In the genomic region with DNA sequence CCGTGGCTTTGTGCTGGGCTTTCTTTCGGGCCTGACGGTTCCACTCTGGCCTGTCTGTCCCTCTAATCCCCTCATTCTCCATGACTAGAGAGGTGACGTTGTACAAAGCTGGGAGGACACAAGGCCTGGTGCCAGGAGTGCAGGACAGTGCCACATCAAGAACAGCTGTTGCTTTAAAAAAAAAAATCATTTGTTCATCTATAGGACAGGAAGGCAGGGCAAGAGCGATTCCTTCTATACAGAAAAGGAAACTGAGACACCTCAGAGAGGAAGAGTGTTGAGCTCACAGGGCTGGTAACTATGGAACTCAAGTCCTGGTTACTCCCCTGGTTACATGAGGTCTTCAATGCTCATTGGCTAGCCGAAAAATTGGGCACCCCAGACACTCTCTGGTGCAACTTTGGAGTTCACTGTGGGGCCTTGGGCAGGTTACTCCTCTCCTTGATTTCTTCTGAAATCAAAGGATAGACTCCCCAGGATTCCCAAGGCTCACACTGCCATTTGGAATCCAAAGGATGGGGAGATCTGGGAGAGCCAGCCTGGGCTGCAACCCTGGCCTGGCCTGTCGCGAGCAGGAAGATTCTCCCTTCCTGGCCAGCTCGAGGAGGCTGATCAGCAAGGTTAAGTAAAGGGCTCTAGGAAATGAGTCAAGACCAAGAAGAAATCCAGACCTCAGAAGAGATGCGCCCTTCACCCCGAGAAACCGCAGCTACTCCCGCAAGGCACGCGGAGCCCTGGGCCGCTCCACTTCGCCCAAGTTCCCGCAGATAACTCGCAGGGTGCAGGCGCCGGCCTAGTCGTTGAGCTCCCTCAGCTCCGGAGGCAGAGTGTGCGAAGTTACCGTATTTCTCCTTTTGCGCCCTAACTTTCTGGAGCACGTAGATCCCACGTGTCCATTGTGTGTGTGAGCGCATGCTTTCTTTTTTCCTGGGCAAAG, we compare ENCODE assay signal across 8 mouse cellular contexts. TPM values are rescaled to one million over a fixed set of nuclear protein-coding genes. Genes with fewer than 3 reads are reported as not detected.
A peak's percentile ranks its signal among the peaks of the same experiment; 100 is the strongest.
DNase-seq lines count a peak whose midpoint lies in the region; ATAC-seq lines count a peak whose summit lies in the region.

No protein-coding gene starts in this region.

- H3K9ac ChIP-seq in limb, embryonic 15.5 days, result no peak overlapping the region
- no peak overlapping the region for H3K9ac ChIP-seq in midbrain, embryonic 15.5 days

- H3K4me1 ChIP-seq in limb, embryonic 15.5 days, result peaks cover 27% of the 10 kb centered on the region
- peaks cover 16% of the 10 kb centered on the region for H3K4me1 ChIP-seq in midbrain, embryonic 15.5 days

- no peaks in the 10 kb centered on the region for H3K27me3 ChIP-seq in limb, embryonic 15.5 days
- peaks cover 6% of the 10 kb centered on the region; the same call in 1 of the 2 replicates for H3K27me3 ChIP-seq in midbrain, embryonic 15.5 days (replicated peaks)

- H3K36me3 ChIP-seq in limb, embryonic 15.5 days, result no peaks in the 10 kb centered on the region
- no peaks in the 10 kb centered on the region for H3K36me3 ChIP-seq in midbrain, embryonic 15.5 days (replicated peaks)

- 8% methylated on average over 29 of the region's 29 CpGs for WGBS in limb, embryonic 15.5 days
- WGBS in midbrain, embryonic 15.5 days, result 6% methylated on average over 29 of the region's 29 CpGs

- peak; percentile 34 to 60 for DNase-seq in cerebellum, postnatal 14 days
- DNase-seq in cerebellum, adult 9-11 months, result no peak
- DNase-seq in embryo, embryonic 10 days (ENCODE audit: low spot score), result peak; percentile 90
- peak; percentile 63 to 70 for DNase-seq in heart, adult 18-20 months
- peak; percentile 46 for DNase-seq in kidney, adult 11 months
- DNase-seq in telencephalon, adult 2 months (ENCODE audit: low read depth, low spot score), result peak; percentile 61

- no peaks in the 10 kb centered on the region; the same call in 1 of the 2 replicates for H3K9me3 ChIP-seq in limb, embryonic 15.5 days
- no peaks in the 10 kb centered on the region for H3K9me3 ChIP-seq in midbrain, embryonic 15.5 days

- peak overlapping the region; percentile 27 for H3K4me3 ChIP-seq in limb, embryonic 15.5 days
- H3K4me3 ChIP-seq in midbrain, embryonic 15.5 days, result peak overlapping the region; percentile 17; the same call in 1 of the 2 replicates

- ATAC-seq in limb, embryonic 15.5 days (ENCODE audit: insufficient number of reproducible peaks, low FRiP score, low TSS enrichment, low read depth), result peak; percentile 50; the same call in 1 of the 2 replicates
- peak; percentile 84 for ATAC-seq in midbrain, embryonic 15.5 days (replicated peaks)

- peak overlapping the region; percentile 88 for H3K27ac ChIP-seq in limb, embryonic 15.5 days
- H3K27ac ChIP-seq in midbrain, embryonic 15.5 days, result peak overlapping the region; percentile 61

- peak overlapping the region; percentile 41 for H3K4me2 ChIP-seq in limb, embryonic 15.5 days
- peak overlapping the region; percentile 44 for H3K4me2 ChIP-seq in midbrain, embryonic 15.5 days

RNA-seq across cellular contexts. Expression of a gene that starts 3.5 kb away (rescaled TPM):
- total RNA-seq in heart, adult 18-20 months (2021), result not detected
- polyA plus RNA-seq in limb, embryonic 15.5 days (2015; fragmentation: Nextera tagmentation; extraction: Ambion mirVana), result not detected in 2 replicates
- not detected in 2 replicates for polyA plus RNA-seq in midbrain, embryonic 15.5 days (2015; fragmentation: Nextera tagmentation; extraction: Ambion mirVana)

RNA-seq across cellular contexts. Expression of a gene that starts 47.5 kb away (rescaled TPM):
- total RNA-seq in heart, adult 18-20 months (2021), result not detected
- not detected in 2 replicates for polyA plus RNA-seq in limb, embryonic 15.5 days (2015; fragmentation: Nextera tagmentation; extraction: Ambion mirVana)
- 0.22 TPM in 1 of 2 replicates, not detected in the other for polyA plus RNA-seq in midbrain, embryonic 15.5 days (2015; fragmentation: Nextera tagmentation; extraction: Ambion mirVana)
